Mouse (Mus musculus) MEL (cell line): ENCODE data around the gene Stx17. TPM values are rescaled to one million over a fixed set of nuclear protein-coding genes. Genes with fewer than 3 reads are reported as not detected.

Experiments used
- DNase-seq: peaks from one replicate; pipeline ENCODE4 v3.0.0; 2011; ENCODE audit warnings: low read depth, low spot score
- H3K27ac ChIP-seq: 2 replicates; pipeline ENCODE4 v1.5.1; 2012; ENCODE audit warnings: low read depth, mild to moderate bottlenecking, control low read depth, low read length, moderate library complexity; ENCODE audit not compliant: control insufficient read depth
- H3K27me3 ChIP-seq, 2 experiments: fragments of 150-350 bp in 1 of 2; sonication (generic) in 1 of 2; 2 replicates each; pipeline ENCODE4 v1.6.1; 2012; ENCODE audit warnings: low read length in 2 of 2, mild to moderate bottlenecking in 2 of 2, improper control_type of control experiment in 1 of 2, moderate library complexity in 1 of 2; ENCODE audit not compliant: insufficient read depth in 2 of 2, control insufficient read depth in 1 of 2
- H3K36me3 ChIP-seq, 2 experiments: 2 replicates each; pipeline ENCODE4 v1.6.1; 2012 to 2014; ENCODE audit warnings: low read length in 2 of 2, improper control_type of control experiment in 1 of 2, inconsistent platforms in 1 of 2, mild to moderate bottlenecking in 1 of 2; ENCODE audit not compliant: insufficient read depth in 2 of 2, control insufficient read depth in 1 of 2
- H3K4me1 ChIP-seq, 2 experiments: fragments of 150-350 bp in 1 of 2; sonication (generic) in 1 of 2; 2 replicates each; pipeline ENCODE4 v1.6.1; 2012; ENCODE audit warnings: low read length in 2 of 2, improper control_type of control experiment in 1 of 2, mild to moderate bottlenecking in 1 of 2; ENCODE audit not compliant: insufficient read depth in 2 of 2, control insufficient read depth in 1 of 2
- H3K4me3 ChIP-seq, 2 experiments: fragments of 150-350 bp in 1 of 2; sonication (generic) in 1 of 2; 2 replicates each; pipeline ENCODE4 v1.5.1; 2012; ENCODE audit warnings: low read depth in 2 of 2, low read length in 2 of 2, mild to moderate bottlenecking in 2 of 2, moderate library complexity in 2 of 2, control low read depth in 1 of 2, improper control_type of control experiment in 1 of 2; ENCODE audit not compliant: control insufficient read depth in 1 of 2, insufficient read depth in 1 of 2
- H3K79me2 ChIP-seq: 2 replicates; pipeline ENCODE4 v1.6.1; 2012; ENCODE audit warnings: mild to moderate bottlenecking, low read length, moderate library complexity; ENCODE audit not compliant: control insufficient read depth, poor library complexity, insufficient read depth
- H3K9ac ChIP-seq: 2 replicates; pipeline ENCODE4 v1.6.1; 2012; ENCODE audit warnings: low read depth, mild to moderate bottlenecking, control low read depth, low read length, moderate library complexity; ENCODE audit not compliant: control insufficient read depth, poor library complexity, severe bottlenecking
- H3K9me3 ChIP-seq: fragments of 150-350 bp; sonication (generic); replicated peaks from 2 replicates; pipeline ENCODE4 v1.6.1; 2012; ENCODE audit warnings: mild to moderate bottlenecking, low read length, improper control_type of control experiment, moderate library complexity; ENCODE audit not compliant: insufficient read depth
- CHD1 ChIP-seq: IDR thresholded peaks from 2 replicates; pipeline ENCODE4 v1.6.1; 2012; ENCODE audit warnings: low read depth, mild to moderate bottlenecking, inconsistent platforms, low read length, improper control_type of control experiment
- CHD2 ChIP-seq: IDR thresholded peaks from 2 replicates; pipeline ENCODE4 v1.6.1; 2011; ENCODE audit warnings: low read length, improper control_type of control experiment
- CTCF ChIP-seq, 3 experiments: IDR thresholded peaks in 2 of 3; conservative IDR thresholded peaks in 1 of 3; 2 replicates each; pipeline ENCODE4 v1.5.1; 2011 to 2012; ENCODE audit warnings: low read length in 3 of 3, low read depth in 2 of 3, mild to moderate bottlenecking in 2 of 3, improper control_type of control experiment in 1 of 3, inconsistent platforms in 1 of 3, mixed read lengths in 1 of 3, moderate library complexity in 1 of 3; ENCODE audit not compliant: control insufficient read depth in 1 of 3, insufficient read depth in 1 of 3, poor library complexity in 1 of 3, severe bottlenecking in 1 of 3
- E2F4 ChIP-seq: IDR thresholded peaks from 2 replicates; pipeline ENCODE4 v1.6.1; 2011; ENCODE audit warnings: low read depth, low read length, improper control_type of control experiment, borderline replicate concordance
- ELF1 ChIP-seq: IDR thresholded peaks from 2 replicates; pipeline ENCODE4 v1.6.1; 2014; ENCODE audit warnings: low read depth, mild to moderate bottlenecking, inconsistent platforms, low read length, improper control_type of control experiment, moderate library complexity
- EP300 ChIP-seq, 2 experiments: IDR thresholded peaks; 2 replicates each; pipeline ENCODE4 v1.6.1; 2011; ENCODE audit warnings: improper control_type of control experiment in 2 of 2, low read length in 2 of 2, low read depth in 1 of 2, mild to moderate bottlenecking in 1 of 2
- ETS1 ChIP-seq: IDR thresholded peaks from 2 replicates; pipeline ENCODE4 v1.6.1; 2012; ENCODE audit warnings: low read depth, mild to moderate bottlenecking, inconsistent platforms, low read length, improper control_type of control experiment, moderate library complexity
- GABPA ChIP-seq: IDR thresholded peaks from 2 replicates; pipeline ENCODE4 v1.6.1; 2012; ENCODE audit warnings: low read depth, mild to moderate bottlenecking, inconsistent platforms, low read length, improper control_type of control experiment, moderate library complexity
- GATA1 ChIP-seq: IDR thresholded peaks from 2 replicates; pipeline ENCODE4 v1.6.1; 2011; ENCODE audit warnings: low read depth, low read length, improper control_type of control experiment
- HCFC1 ChIP-seq: IDR thresholded peaks from 2 replicates; pipeline ENCODE4 v1.6.1; 2012; ENCODE audit warnings: low read depth, mild to moderate bottlenecking, inconsistent platforms, low read length, improper control_type of control experiment, moderate library complexity
- KAT2A ChIP-seq: conservative IDR thresholded peaks from 2 replicates; pipeline ENCODE4 v1.6.1; 2012; ENCODE audit warnings: low read depth, low read length, improper control_type of control experiment, inconsistent platforms
- MAFK ChIP-seq: IDR thresholded peaks from 2 replicates; pipeline ENCODE4 v1.6.1; 2011; ENCODE audit warnings: low read depth, mild to moderate bottlenecking, low read length, improper control_type of control experiment, borderline replicate concordance
- MAX ChIP-seq: IDR thresholded peaks from 2 replicates; pipeline ENCODE4 v1.6.1; 2011; ENCODE audit warnings: low read length, improper control_type of control experiment
- MYB ChIP-seq: IDR thresholded peaks from 2 replicates; pipeline ENCODE4 v1.6.1; 2011; ENCODE audit warnings: mild to moderate bottlenecking, low read depth, low read length, improper control_type of control experiment
- NELFE ChIP-seq: IDR thresholded peaks from 2 replicates; pipeline ENCODE4 v1.6.1; 2011; ENCODE audit warnings: low read depth, low read length, improper control_type of control experiment
- POLR2A ChIP-seq, 2 experiments: IDR thresholded peaks; 2 replicates each; pipeline ENCODE4 v1.6.1; 2011 to 2012; ENCODE audit warnings: low read length in 2 of 2, mild to moderate bottlenecking in 2 of 2, control low read depth in 1 of 2, improper control_type of control experiment in 1 of 2, low read depth in 1 of 2, moderate library complexity in 1 of 2; ENCODE audit not compliant: control insufficient read depth in 1 of 2, insufficient read depth in 1 of 2, poor library complexity in 1 of 2
- POLR2AphosphoS5 ChIP-seq: IDR thresholded peaks from 2 replicates; pipeline ENCODE4 v1.6.1; 2012; ENCODE audit warnings: low read depth, borderline replicate concordance, mild to moderate bottlenecking, inconsistent platforms, low read length, moderate library complexity, mixed read lengths
- RAD21 ChIP-seq: IDR thresholded peaks from 2 replicates; pipeline ENCODE4 v1.6.1; 2011; ENCODE audit warnings: mild to moderate bottlenecking, low read depth, low read length, improper control_type of control experiment
- RCOR1 ChIP-seq: IDR thresholded peaks from 2 replicates; pipeline ENCODE4 v1.6.1; 2012; ENCODE audit warnings: low read depth, mild to moderate bottlenecking, inconsistent platforms, low read length, improper control_type of control experiment
- SIN3A ChIP-seq: IDR thresholded peaks from 2 replicates; pipeline ENCODE4 v1.6.1; 2012; ENCODE audit warnings: low read length, improper control_type of control experiment, inconsistent platforms
- TAL1 ChIP-seq: IDR thresholded peaks from 2 replicates; pipeline ENCODE4 v1.6.1; 2012; ENCODE audit warnings: mild to moderate bottlenecking, inconsistent platforms, low read length, moderate library complexity, mixed read lengths
- TCF12 ChIP-seq: IDR thresholded peaks from 2 replicates; pipeline ENCODE4 v1.6.1; 2014; ENCODE audit warnings: low read depth, mild to moderate bottlenecking, inconsistent platforms, low read length, improper control_type of control experiment, moderate library complexity
- UBTF ChIP-seq: IDR thresholded peaks from 2 replicates; pipeline ENCODE4 v1.6.1; 2012; ENCODE audit warnings: low read depth, mild to moderate bottlenecking, inconsistent platforms, low read length, improper control_type of control experiment, moderate library complexity, borderline replicate concordance; ENCODE audit not compliant: insufficient read depth
- USF1 ChIP-seq: IDR thresholded peaks from 2 replicates; pipeline ENCODE4 v1.6.1; 2014; ENCODE audit warnings: low read depth, mild to moderate bottlenecking, inconsistent platforms, low read length, improper control_type of control experiment, moderate library complexity
- ZMIZ1 ChIP-seq: IDR thresholded peaks from 2 replicates; pipeline ENCODE4 v1.6.1; 2012; ENCODE audit warnings: low read depth, mild to moderate bottlenecking, inconsistent platforms, low read length, improper control_type of control experiment, moderate library complexity
- ZNF384 ChIP-seq: IDR thresholded peaks from 2 replicates; pipeline ENCODE4 v1.6.1; 2012; ENCODE audit warnings: low read depth, mild to moderate bottlenecking, inconsistent platforms, low read length, improper control_type of control experiment
- polyA plus RNA-seq, 2 experiments: library from polyadenylated mRNA; stranded (reverse) in 1 of 2; unstranded in 1 of 2; fragments of >175 nt in 1 of 2; fragments of >200 nt in 1 of 2; gene quantifications; 2 replicates each; pipeline versions ENCODE4 v1.2.1 to v1.2.4; 2012; ENCODE audit warnings: low replicate concordance in 2 of 2, low read depth in 1 of 2; ENCODE audit not compliant: insufficient read length in 2 of 2, insufficient read depth in 1 of 2, missing spikeins in 1 of 2
- total RNA-seq: library from RNA; depleted of rRNA; stranded (reverse); fragments of 300-350 nt; gene quantifications from 2 replicates; pipeline ENCODE4 v1.2.3, GENCODE M21; 2012

Stx17 gene
- total and polyA plus RNA-seq, 3 experiments, result 10.4 to 55.1 (median 10.5) TPM

DNA sequence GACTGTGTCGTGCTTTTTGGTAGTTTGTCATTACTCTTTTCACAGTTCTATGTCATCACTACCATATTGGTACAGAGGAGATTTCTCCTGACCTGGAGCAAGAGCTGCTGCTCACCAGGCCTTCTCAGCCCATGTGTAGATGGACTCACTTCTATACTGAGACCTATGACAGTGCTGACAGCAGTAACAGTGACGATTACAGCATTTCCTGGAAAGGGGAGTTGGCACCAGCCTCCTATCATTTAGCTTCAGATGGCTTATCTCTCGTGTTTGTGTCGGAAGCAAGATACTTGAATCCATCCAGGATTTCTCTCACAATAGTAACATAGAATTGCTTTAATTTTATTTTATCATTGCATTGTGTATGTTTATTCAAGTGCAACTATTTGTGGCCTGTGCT is 35.7 kb downstream of the Stx17 start:
- no peaks in the 10 kb centered on the region for H3K9me3 ChIP-seq
- no peaks in the 10 kb centered on the region; a peak in 2 of 4 replicates for H3K4me1 ChIP-seq
- H3K36me3 ChIP-seq, result no peaks in the 10 kb centered on the region; a peak in 2 of 4 replicates
- H3K27ac ChIP-seq, result no peak overlapping the region
- H3K79me2 ChIP-seq, result no peaks in the 10 kb centered on the region
- no peak overlapping the region for H3K9ac ChIP-seq
- no peak overlapping the region for H3K4me3 ChIP-seq
- H3K27me3 ChIP-seq, result no peaks in the 10 kb centered on the region
- no peak for TF ChIP-seq ZMIZ1
- TF ChIP-seq RAD21, result no peak
- no peak for TF ChIP-seq POLR2A (IDR thresholded peaks at IDR 0.05; ENCODE audit: control insufficient read depth in 1 of 2, insufficient read depth in 1 of 2, low read depth in 1 of 2, low read length in 2 of 2, poor library complexity in 1 of 2)
- TF ChIP-seq MYB, result no peak
- no peak for TF ChIP-seq GATA1
- no peak for TF ChIP-seq HCFC1
- no peak for TF ChIP-seq MAX
- TF ChIP-seq NELFE, result no peak
- no peak for TF ChIP-seq TCF12
- TF ChIP-seq POLR2AphosphoS5, result no peak
- no peak for TF ChIP-seq ZNF384
- no peak for TF ChIP-seq CHD1
- no peak for DNase-seq

DNA sequence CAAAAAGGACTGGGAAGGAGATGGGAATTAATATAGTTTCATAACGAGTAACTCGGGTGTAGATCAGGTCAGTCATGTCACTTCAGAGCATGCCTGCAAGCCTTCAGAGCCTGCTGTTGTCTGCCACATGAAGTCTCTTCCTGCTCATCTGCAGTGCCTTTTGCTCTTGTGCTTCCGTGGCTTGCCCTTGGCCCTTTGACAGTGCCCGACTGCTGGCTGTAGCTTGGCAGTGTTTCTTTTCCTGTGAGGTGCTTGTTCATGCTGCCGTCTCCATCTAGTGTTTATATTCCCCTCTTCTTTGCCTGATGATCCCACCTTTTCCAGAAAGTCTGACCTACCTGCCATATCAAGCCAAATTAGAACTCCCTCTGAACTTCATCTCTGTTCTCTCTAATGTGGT is 39.1 kb downstream of the Stx17 start:
- Histone ChIP-seq H3K4me3 (no peak overlapping the region), H3K9ac (no peak overlapping the region), H3K27ac (no peak overlapping the region), H3K79me2 (no peaks in the 10 kb centered on the region), H3K4me1 (no peaks in the 10 kb centered on the region; a peak in 1 of 4 replicates)
- TF ChIP-seq CHD2 (no peak), HCFC1 (no peak)
- TF ChIP-seq, all 39 proteins: peak for 0
- DNase-seq, result no peak
- Histone ChIP-seq H3K27me3 (no peaks in the 10 kb centered on the region), H3K9me3 (no peaks in the 10 kb centered on the region), H3K36me3 (peaks cover 0 to 2% of the 10 kb centered on the region in 2 experiments; a peak in 2 of 4 replicates)

DNA sequence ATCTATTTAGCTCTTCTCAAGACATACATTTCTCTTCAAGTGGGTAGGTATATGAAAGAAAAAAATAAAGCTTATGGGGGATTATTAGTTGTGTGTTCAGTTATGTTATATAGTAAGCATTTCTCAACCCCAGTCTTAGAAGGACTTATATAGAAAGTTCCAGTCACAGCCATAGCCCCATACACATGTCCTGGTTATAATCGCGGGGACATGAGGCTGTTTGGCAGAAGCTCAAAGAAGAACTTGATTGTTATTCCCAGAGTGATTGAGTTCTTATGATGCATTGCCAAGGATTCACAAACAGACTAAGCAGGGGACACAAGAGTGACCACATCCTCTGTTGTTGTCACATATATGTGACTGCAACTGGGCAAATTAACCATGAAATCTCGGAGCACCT is 51.0 kb downstream of the Stx17 start:
- Histone ChIP-seq H3K36me3 (no peaks in the 10 kb centered on the region), H3K79me2 (no peaks in the 10 kb centered on the region), H3K4me3 (no peak overlapping the region), H3K4me1 (no peaks in the 10 kb centered on the region), H3K27me3 (no peaks in the 10 kb centered on the region), H3K9me3 (no peaks in the 10 kb centered on the region), H3K9ac (no peak overlapping the region), H3K27ac (no peak overlapping the region)
- TF ChIP-seq E2F4 (no peak), NELFE (no peak), USF1 (no peak), KAT2A (no peak), TCF12 (no peak), TAL1 (no peak), ETS1 (no peak), RAD21 (no peak), POLR2AphosphoS5 (no peak), ELF1 (no peak), CHD2 (no peak), SIN3A (no peak), EP300 (IDR thresholded peaks at IDR 0.05; ENCODE audit: low read depth in 1 of 2, low read length in 2 of 2) (no peak), UBTF (no peak), MAFK (no peak), RCOR1 (no peak), GABPA (no peak), POLR2A (IDR thresholded peaks at IDR 0.05; ENCODE audit: control insufficient read depth in 1 of 2, insufficient read depth in 1 of 2, low read depth in 1 of 2, low read length in 2 of 2, poor library complexity in 1 of 2) (no peak), CTCF (IDR thresholded peaks at IDR 0.05 in 2 of 3, conservative IDR thresholded peaks at IDR 0.05 in 1 of 3; ENCODE audit: control insufficient read depth in 1 of 3, insufficient read depth in 1 of 3, low read depth in 2 of 3, low read length in 3 of 3, poor library complexity in 1 of 3, severe bottlenecking in 1 of 3) (no peak)
- no peak for DNase-seq
